Mouse (Mus musculus) lung, postnatal 10 days (tissue): ENCODE measurements at regions not wholly inside any gene's neighbourhood (a gene's known extent, or its start where the extent isn't known, plus 50 kb on each side); places are given as distances from the start of the nearest gene placed in this dataset.
A peak's percentile ranks its signal among the peaks of the same experiment; 100 is the strongest.
"Not testable (repeated sequence)": the region's sequence is repeated elsewhere in the genome, so short reads cannot be mapped to it uniquely, and the experiment has no call there.

Experiments
- DNase-seq: peaks from one replicate; pipeline ENCODE4 v3.0.0; 2021

DNA sequence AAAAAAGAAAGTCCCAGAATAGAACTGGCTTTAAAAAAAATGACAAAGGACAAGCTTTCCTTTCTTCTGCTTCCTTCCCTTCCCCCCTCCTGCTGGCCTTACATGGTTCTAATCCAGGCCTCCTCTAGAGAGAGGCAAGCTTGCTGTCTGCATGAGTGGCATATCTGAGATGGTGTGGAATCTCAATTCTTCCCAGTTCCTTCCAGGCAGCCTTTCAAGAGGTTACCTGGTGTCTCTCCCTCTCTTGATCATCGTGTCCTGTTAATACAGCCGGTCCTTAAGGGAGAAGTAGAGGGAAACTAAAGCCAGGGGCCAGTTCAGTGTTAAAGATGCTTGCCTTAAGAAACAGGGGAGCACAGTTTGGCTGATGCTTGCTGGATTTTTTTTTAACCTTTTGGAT, 607.1 kb upstream of the Clint1 start:
- DNase-seq = no peak

DNA sequence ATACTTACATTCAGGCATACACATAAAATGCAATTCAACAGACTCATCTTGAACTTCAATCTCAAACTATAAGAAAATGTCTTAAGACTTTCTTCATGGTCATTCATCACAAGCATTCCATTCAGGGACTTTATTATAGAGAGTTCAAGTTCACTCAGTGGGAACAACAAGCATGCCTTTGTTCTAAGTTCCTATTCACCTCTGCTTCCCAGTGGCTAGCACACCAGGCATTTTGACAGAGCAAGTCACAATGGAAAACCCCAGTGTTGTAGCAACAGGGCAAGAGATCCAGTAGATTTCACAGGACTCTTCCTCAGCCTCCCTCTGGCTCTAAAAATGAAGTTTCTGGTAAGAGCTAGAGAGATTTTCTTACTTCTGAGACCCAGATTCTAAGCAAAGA, 595.8 kb upstream of the Clint1 start:
- DNase-seq = no peak

DNA sequence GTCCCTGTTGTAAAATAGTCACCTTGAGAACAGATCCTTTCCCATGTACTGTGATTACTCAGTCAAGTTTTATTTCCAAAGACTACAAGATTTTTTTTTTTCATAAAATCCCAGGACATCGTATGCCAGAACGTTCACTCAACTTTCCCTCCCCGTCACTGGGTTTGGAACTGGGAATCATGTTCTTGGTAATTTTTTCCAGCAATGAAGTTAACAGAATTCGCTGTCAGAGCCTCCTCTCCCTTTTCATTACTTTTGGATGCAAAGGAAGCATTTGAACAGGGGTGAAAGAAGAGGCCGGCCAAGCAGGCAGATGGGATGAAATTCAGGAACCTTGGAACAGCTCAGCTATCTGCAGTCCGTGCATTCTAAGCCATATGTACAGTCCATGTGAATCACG, 589.7 kb upstream of the Clint1 start:
- DNase-seq = no peak

DNA sequence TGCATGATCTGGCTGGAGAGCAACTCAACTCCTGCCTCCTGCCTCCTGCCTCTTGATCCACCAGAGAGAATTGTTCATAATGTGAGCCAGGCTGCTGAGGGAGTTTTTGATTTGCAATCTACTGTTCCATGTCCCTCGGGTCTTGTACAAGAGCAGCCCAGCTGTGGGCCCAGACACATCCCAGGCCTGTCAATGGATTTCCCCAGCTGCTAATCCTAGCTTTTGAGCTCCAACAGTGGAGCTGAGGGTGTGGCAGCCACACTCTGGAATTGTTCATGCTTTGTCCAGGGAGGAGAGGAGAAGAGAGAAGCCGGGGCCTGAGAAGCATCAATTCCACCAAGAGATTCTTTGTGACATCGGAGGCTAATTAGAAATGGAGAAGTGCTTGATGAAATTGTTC, 587.9 kb upstream of the Clint1 start:
- DNase-seq = no peak

DNA sequence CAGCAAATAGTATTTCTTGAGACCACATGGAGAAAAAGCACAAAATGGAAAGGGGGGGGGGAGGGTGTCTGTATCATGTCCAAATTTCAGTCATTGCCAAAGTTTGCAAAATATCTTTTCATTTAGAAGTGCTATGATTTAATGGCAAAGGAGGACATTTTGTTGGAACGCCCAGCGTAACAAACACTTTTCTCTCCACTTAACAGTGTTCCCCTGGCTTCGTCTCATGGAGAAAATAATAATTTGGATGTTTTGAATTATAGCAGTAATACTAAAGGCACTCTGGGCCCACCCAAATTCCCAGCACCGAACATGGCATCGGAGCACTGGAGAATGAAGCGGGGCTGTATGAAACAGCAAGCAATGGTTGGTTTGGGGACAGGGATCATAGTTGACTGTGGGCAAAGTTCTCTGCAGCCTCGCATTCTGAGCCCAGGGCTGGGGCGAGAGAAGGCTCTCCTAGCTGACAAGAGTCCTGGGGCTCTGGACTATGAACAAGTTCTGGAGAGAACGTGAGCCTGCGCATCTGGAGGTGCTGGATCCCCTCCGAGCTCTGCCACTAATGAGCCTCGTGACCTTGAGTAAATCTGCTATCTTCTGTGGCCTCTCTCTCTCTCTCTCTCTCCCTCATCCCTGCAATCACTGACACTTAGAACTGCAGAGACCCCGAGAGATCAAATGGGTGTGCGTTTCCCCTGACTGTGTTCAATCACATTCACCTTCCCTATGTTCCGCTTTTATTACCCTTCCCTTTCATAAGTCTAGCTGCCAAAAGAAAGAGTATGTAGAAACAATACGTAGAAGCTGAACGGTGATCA, 586.5 kb upstream of the Clint1 start:
- no peak for DNase-seq

DNA sequence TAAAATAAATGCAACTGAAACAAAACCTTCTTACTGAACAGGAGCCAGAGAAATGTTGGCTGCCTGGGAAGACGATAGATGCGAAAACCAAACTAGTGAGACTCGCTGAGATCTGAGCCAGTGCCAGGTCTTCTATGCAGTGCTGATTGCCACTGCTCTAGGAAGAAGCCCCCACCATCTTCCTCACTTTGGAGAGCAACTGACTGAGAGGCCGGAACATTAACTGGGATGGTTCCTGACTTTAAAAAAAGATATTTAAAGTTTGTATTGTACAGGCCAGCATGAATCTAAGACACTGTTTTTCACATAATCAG, 585.9 kb upstream of the Clint1 start:
- DNase-seq = peak; percentile 13

DNA sequence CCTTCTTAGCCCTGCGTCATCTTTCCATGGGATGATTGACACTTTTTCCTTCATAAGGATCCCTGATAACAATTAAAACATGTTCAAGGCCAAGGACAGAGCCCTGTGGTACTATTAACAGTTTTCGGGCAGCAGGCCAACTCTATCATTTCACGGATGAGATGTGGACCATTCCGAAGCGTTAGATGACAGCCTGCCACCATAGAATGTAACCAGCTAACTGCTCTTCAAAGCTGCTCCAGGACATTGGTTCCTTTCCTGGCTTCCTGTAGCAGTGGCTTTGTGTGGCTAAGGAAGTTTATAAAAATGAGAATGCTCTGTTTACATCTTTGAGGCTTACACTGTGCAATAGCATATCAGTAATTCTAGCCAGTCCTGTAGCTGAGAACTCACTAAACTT, 582.6 kb upstream of the Clint1 start:
- peak; percentile 68 for DNase-seq

DNA sequence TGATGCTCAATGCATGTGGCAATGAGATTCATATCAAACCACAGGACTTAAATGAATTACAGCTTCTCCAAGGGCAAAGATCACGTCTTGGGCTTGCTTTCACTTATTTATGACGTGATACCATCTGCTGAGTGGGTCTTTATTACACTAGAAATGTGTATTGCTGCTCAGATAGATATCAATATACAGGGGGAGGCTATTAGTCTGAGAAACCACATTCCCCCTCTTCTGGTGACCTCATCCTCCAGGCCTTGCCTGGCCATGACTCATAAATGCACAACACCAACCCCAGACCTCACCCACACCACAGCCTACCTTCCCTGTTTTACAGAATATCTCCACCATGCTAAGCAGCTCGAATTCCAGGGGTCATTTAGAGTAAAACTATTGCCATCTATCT, 580.6 kb upstream of the Clint1 start:
- no peak for DNase-seq

DNA sequence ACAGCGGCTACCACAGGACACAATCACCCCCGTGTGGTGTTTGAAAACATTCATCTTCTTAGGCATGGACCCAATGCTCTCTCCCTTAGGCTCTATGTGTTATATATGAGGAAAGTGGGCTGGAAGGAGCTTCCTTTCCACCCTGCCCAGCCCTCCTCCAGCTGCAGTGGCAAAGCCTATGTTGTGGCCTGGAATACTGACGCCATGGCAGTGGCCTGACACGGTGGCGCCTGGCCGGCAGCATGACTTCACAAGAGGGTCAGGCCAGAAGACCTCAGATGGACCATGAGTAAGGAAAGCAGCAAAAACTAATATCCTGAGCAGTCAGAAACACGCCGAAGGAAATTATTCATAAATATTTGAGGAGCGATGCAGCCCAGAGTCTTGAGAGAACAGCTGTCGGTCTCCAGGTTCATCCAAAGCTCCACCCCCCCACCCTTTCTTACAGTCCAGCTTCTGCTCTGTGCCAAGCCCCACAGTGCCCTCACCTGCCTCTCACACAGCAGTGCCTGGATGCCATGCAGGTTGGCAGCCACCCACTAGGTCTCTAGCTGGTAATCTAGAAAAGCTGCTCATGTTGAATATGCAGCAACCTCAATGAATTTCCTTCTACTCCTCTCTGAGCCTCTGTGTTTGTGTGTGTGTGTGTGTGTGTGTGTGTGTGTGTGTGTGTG, 577.3 kb upstream of the Clint1 start:
- DNase-seq = no peak

DNA sequence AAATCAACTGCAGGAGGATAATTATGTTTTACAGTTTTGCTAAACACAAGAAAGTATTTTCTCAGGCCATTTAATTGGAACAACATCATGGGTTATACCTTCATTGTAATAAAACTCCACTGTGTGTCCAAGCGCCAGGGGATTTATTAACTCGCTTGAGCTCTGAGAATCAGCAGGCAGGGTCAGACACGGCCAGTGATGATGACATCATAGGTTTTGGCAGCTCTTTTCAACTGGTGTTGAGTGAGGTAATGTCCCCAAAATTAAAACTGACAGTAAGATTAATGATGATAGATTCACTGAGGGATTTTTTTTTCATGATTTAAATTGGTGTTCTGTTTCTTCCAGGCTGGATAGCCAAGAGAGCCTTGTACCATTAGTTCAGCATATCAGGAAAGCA, 576.7 kb upstream of the Clint1 start:
- DNase-seq = peak; percentile 33

DNA sequence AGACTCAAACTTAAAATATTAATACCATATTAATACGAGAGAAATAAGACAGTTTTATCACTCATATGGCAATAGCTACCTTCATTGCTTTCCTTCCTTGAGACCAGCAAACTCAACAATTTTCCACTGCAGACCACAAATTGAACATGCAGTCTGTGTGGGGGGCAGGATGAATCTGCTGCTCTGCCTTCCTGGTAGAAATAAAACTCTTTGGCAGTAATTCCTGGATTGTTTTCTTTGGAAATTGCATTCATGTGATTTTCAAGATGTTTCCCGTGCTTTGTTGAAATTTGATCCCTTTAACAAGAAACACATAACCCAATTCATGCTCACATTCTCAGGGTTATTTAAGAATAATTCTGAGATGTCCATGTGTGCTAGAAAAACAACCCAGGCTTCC, 555.1 kb upstream of the Clint1 start:
- no peak for DNase-seq

DNA sequence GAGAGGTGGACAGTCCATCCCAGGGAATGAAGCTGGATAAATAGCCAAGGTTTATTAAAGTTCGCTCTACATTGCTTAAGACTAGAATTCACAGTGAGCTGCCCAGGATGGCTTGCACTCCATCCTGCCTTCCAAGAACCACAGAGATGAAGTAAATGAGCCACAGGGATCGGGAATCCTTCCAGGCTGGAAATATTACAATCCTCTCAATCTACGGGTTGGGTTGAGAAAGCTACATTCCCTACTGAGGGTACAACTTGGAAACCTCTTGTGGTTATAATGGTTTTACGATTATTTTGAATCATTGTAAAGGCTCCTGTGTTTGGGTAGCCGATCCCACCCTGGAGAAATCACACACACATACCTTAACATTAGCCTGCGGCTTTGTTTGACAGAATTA, 539.9 kb upstream of the Clint1 start:
- DNase-seq = no peak

DNA sequence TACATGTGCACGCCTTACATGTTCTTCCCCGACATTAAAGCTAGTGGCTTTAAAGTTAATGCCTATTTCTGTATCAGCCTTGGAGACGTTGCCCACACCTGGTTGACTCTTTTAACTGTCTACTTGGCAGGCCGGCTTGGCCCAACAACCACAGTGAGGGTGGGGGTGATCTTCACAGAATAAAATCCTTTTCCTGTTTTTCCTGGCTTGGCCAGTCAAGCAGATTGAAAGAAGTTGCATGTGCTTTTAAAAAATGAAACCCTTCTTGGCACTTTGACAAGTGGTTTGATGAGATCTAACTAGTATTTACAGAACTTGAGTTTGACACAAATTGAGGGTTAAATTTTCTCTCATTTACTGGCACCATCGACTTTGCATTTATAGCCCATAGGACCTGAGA, 528.1 kb upstream of the Clint1 start:
- no peak for DNase-seq

DNA sequence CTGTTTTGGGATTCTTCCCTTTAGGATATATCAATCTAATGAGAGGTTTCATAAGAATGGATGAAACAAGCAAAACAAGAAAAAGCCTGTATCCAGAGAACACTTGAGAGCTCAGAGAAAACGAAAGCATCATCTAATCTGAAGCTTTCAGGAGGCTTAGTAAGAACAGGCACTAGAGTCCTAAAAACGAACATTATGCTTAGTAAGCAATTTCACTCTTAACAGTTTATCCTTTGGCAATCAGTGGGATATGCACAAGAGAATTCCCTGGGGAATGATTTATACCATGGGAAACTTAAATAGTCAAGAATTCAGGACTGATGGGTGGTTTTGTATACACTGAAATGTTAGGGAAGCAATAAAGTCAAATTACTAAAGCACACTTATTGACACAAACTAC, 521.5 kb upstream of the Clint1 start:
- DNase-seq = no peak

DNA sequence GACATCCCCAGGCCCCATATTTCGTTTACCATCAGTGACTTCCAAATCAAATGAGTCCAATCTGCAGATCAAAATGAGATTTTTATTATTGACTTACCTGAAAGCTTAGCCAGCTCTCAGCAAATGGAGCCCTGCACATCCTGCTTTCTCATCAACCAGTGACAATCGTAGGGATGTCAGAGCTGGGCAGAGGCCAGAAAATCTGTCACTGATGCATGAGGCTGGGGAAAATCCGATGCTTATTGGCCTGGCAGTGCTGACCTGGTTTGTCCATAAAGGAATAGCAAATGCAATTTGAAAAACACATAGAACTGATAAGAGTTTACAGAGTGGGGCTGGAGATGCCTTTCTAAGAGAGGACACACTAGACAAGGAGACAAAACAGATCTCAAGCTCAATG, 518.1 kb upstream of the Clint1 start:
- DNase-seq = no peak

DNA sequence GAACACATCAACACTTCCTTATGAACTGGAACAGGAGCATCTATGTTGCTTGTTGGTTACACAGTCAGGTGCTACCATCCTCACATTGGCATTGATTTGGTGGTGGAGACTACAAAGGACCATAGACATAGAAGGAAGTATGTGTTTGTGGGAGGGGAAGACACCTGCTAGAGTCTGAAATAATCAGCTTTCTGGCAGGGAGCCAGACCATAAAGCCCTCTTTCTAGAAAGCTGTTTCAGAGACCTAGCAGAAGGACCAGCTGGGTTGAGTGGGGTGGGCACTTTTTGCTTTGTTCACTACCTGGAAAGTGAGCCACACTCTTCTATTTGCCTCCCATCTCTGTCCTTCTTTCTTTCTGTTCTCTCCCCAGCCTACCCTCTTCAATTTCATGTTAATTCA, 502.5 kb upstream of the Clint1 start:
- no peak for DNase-seq

DNA sequence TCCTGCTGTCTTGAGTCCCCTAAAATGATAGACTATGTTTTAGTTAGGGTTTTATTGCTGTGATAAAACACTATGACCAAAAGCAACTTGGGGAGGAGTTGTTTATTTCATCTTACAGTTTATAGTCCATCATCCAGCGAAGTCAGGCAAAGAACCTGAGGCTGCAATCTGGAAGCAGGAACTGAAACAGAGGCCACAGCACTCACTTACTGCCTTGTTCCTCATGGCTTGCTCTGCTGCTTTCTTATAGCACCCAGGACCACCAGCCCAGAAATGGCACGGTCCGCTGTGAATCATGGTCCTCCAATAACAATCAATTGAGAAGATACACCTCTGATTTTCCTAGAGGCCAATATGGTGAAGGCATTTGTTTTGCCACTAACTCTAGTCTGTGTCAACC, 486.5 kb upstream of the Clint1 start:
- no peak for DNase-seq

DNA sequence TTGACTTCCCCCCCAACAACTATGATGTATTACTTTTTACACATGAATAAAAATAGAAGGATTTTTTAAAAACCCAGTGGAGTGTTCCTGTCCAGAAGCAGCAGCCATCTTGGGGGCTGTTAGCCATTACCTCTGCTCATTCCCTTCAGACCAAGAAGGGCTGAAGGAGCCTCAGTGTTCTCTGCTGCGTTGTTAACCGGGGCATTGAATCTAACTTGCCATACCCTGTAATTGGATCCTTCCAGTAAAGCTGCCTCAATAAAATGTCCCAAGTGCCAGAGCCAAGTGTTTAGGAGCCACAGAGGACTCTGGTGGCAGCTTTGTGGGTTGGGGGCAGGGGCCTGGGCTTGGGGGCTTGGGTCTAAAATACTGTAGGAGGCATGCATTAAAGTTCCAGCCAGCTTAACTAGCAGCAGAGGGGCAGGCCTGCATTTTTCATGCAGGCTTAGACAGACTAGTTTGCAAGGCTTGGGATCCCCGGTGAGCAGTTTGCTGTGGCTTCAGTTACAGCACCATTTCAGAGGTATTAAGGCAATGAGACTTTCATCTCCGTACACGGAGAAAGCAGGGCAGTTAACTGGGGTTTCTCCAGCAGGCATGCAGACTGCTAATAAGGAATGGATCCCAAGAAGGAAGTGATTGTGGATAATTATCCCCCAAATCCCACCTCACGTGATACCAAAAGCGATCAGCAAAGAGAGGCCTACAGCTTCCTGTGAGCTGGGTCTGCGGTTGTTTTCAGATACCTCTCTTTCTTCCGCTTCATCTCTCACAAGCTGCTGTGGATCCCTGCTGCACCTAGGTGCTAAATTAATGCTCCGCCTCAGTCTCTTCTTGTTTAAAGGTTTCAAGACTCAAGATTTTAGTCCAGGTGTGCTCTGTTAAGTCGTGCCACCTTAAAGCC, 462.4 kb upstream of the Clint1 start:
- DNase-seq = no peak

DNA sequence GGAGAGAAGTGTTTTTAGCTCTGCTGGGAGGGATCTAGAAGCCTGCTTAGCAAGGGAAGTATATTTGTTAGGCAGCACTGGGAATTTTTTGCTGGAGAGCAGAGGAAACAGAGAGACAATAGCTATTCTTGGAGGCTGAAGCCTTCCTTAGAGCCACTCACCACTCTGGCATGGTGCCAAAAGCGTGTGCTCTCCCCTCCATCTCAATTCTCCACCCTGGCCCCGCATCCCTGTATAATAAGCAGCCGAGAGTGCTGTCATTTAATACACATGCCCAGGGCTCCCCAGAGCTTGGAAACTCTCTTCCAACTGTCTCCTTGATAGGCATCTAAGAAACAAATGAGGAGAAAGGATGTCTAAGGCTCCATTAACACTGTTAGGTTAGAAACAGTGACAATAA, 455.8 kb upstream of the Clint1 start:
- peak; percentile 34 for DNase-seq

DNA sequence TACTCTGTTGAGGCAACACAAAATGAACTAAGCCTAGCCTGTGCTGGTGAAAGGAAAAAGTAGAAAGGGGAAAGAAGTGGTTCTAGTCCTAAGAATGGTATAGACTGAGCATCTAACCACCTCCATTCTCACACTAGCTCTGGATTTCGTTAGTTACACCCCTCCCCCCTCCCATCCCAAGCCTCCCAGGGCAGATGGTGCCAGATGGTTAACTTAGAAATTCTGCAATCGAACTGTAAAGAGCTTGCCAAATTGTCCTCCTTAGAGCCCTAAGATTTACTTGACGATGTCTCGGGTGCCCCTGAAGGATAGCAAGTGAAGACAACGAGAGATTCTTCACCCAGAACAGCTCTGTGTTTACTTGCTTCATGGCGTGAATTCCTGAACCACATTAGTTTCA, 453.7 kb upstream of the Clint1 start:
- no peak for DNase-seq

DNA sequence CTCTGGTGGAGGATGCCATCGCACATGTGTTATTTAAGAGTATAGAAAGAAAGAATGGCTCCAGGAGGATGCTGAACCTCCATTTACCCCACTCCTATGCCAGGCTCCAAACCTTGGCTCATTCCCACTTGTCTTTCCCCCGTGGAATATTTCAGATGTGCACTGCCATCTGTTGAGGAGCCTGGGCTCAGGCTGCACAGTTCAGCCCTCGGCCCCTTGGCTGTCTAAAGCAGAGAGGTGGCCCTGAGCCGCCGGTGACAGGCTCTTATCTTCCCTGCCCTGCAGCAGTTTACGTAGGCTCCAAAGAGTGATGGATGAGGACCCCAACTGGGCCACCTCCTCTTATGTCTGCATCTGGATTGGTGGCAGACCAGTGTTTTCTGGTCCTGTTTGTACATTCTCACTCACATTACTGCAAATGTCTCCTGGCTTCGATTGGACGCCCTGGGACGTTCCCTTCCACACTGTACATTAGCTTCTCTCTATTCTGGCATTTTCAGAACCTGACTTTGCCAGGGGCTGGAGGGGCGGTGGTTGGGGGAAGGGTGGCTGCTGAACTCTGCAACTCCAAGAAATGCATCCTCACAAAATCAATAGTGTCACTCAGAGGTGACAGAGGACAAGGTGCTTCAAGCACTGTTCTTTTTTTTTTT, 447.3 kb upstream of the Clint1 start:
- no peak for DNase-seq

DNA sequence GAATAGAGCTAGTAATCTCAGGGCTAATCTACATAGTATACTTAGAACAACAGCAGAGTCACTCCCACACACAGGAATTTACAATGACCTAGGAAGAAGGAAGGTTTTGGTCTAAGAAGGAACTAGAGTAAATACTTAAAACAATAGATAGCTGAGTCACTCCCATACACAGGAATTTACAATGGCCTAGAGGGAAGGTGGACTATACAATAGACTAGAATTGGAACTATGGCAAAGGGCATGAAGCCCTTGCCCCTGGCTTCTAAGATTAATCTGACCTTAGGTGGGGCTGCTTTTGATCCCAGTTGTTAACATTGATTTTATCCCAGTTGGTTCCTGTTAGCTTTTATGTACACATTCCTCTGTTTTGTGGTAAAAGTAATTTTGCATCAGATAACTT, 427.8 kb upstream of the Clint1 start:
- DNase-seq = not testable (repeated sequence)

DNA sequence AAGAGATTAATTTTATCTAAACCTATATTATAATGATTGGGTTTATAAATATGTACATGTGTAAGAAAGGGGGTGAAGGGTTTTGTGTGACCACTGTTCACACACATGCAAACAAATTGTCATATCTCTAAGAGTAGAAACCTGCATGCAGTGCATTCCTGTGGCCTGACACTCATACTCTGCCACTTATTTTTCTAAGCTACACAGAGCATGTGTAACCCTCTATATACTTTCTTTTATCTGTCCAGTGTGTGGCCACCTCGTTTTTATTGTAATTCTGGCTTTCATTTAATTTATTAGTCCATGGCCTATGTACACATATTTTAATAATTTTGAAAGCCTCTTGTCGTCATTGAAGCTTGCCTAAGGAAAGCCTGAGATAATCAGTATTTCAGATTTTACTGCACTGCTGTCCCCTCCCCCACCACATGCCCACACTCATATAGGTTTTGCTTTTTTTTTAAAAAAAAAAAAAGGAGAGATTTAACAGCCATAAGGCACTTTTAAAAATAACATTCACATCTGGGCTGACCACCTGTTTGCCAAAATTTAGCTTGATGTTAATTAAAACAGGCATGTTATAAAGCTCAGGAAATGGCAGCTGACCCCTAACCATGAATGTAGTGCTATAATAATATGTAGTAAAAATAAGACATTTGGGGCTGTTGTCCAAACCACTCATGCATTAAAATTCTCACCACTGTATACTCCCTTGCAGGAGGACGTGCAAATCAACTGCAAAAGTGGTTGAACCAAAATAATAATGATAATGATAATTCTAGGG, 410.7 kb upstream of the Clint1 start:
- DNase-seq = no peak
